Mouse (Mus musculus): ENCODE data around the gene Sh3d19. TPM values are rescaled to one million over a fixed set of nuclear protein-coding genes. Genes with fewer than 3 reads are reported as not detected.

Sh3d19 gene
- polyA plus RNA-seq, 1 experiment from 2014 or later, result 16.0 TPM

GRCm38 (mm10) chr3:85984537-85984936 is 13.6 kb downstream of the Sh3d19 start:
- Histone ChIP-seq H3K4me2 (no peak overlapping the region), H3K4me1 (no peaks in the 10 kb centered on the region), H3K27ac (replicated peaks) (no peak overlapping the region), H3K36me3 (no peaks in the 10 kb centered on the region), H3K4me3 (replicated peaks) (no peak overlapping the region), H3K9me3 (replicated peaks) (no peaks in the 10 kb centered on the region), H3K27me3 (replicated peaks) (no peaks in the 10 kb centered on the region), H3K9ac (replicated peaks) (no peak overlapping the region)
- no peak for ATAC-seq (ENCODE audit: low FRiP score)
- 89% methylated on average over 6 of the region's 6 CpGs for WGBS

GRCm38 (mm10) chr3:85987225-85987624 is 16.3 kb downstream of the Sh3d19 start:
- H3K27ac ChIP-seq (replicated peaks), result no peak overlapping the region
- no peak overlapping the region for H3K4me3 ChIP-seq (replicated peaks)
- no peaks in the 10 kb centered on the region; the same call in 1 of the 2 replicates for H3K4me1 ChIP-seq
- no peaks in the 10 kb centered on the region for H3K9me3 ChIP-seq (replicated peaks)
- no peaks in the 10 kb centered on the region for H3K27me3 ChIP-seq (replicated peaks)
- ATAC-seq (ENCODE audit: low FRiP score), result no peak
- H3K9ac ChIP-seq (replicated peaks), result no peak overlapping the region
- 83% methylated on average over 2 of the region's 2 CpGs for WGBS
- H3K36me3 ChIP-seq, result no peaks in the 10 kb centered on the region
- H3K4me2 ChIP-seq, result no peak overlapping the region

GRCm38 (mm10) chr3:85991140-85991801 is 20.4 kb downstream of the Sh3d19 start:
- H3K4me1 ChIP-seq, result no peaks in the 10 kb centered on the region; the same call in 1 of the 2 replicates
- ATAC-seq (ENCODE audit: low FRiP score), result no peak
- no peak overlapping the region for H3K4me3 ChIP-seq (replicated peaks)
- no peaks in the 10 kb centered on the region for H3K9me3 ChIP-seq (replicated peaks)
- no peak overlapping the region for H3K4me2 ChIP-seq
- H3K27ac ChIP-seq (replicated peaks), result no peak overlapping the region
- H3K9ac ChIP-seq (replicated peaks), result no peak overlapping the region
- H3K27me3 ChIP-seq (replicated peaks), result no peaks in the 10 kb centered on the region
- 69% methylated on average over 6 of the region's 6 CpGs for WGBS
- no peaks in the 10 kb centered on the region for H3K36me3 ChIP-seq

DNA sequence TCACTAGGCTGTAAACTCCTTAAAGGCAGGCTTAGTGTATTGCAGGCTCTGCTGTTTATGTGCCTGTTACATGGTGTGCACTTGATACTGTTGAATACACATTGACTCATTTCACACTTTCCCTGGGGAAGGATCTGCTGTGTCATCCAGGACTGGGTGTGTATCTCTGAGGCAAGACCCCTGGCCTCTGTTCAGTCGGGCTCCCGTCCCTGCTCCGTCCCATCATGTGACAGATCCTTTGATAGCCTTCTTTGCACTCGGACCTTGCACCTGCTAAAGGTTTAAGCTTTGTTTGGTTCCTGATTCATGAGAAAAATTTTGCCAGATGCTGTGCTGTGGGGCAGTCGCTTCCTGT is 20.9 kb downstream of the Sh3d19 start:
- Histone ChIP-seq H3K9ac (replicated peaks) (no peak overlapping the region), H3K9me3 (replicated peaks) (no peaks in the 10 kb centered on the region), H3K4me1 (no peaks in the 10 kb centered on the region; the same call in 1 of the 2 replicates), H3K4me3 (replicated peaks) (no peak overlapping the region), H3K27me3 (replicated peaks) (no peaks in the 10 kb centered on the region), H3K36me3 (no peaks in the 10 kb centered on the region), H3K27ac (replicated peaks) (no peak overlapping the region), H3K4me2 (no peak overlapping the region)
- no peak for ATAC-seq (ENCODE audit: low FRiP score)
- 71% methylated on average over 5 of the region's 5 CpGs for WGBS

DNA sequence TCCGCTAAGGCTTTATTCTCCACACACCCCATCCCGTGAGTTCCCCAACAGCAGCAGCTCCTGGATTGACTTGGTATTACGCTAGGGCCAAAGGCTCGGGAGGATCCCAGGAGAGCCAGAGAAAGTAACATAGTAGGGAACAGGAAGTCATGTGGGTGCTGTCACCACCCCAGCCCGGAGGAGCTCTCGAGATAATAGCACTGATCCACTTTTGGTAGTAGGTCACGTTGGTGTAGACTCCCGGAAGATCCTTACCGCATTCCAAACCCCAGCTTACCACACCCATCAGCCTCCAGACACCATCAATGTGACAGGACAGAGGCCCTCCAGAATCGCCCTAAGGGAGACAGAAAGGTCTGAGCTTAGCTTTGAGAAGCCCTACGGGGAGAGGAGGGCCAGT is 22.8 kb downstream of the Sh3d19 start:
- WGBS, result 59% methylated on average over 11 of the region's 11 CpGs
- H3K36me3 ChIP-seq, result no peaks in the 10 kb centered on the region
- H3K9ac ChIP-seq (replicated peaks), result no peak overlapping the region
- H3K27me3 ChIP-seq (replicated peaks), result no peaks in the 10 kb centered on the region
- H3K4me3 ChIP-seq (replicated peaks), result no peak overlapping the region
- no peak overlapping the region for H3K4me2 ChIP-seq
- no peak for ATAC-seq (ENCODE audit: low FRiP score)
- no peaks in the 10 kb centered on the region; the same call in 1 of the 2 replicates for H3K4me1 ChIP-seq
- no peak overlapping the region for H3K27ac ChIP-seq (replicated peaks)
- H3K9me3 ChIP-seq (replicated peaks), result no peaks in the 10 kb centered on the region

DNA sequence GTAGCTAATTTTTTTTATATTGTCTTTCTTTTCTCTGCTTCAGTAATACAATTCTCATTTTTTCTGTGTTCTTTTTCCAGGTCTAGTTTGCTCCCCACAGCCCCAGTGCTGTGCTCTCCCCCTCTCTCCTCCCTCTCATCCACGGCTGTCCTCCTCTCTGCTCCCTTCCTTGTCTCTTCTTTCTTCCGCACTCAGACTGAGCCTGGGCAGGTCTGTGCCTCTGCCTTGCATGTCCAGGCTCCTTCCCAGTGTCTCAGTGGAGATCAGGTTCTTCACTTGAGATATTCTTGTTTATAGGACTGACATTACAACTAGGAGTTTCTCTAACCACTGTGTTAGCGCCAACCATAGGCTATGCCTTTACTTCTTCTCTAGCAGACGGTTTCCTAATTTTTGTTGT is 23.7 kb downstream of the Sh3d19 start:
- no peak overlapping the region for H3K4me3 ChIP-seq (replicated peaks)
- no peak overlapping the region for H3K4me2 ChIP-seq
- no peaks in the 10 kb centered on the region; the same call in 1 of the 2 replicates for H3K4me1 ChIP-seq
- H3K9ac ChIP-seq (replicated peaks), result no peak overlapping the region
- H3K27me3 ChIP-seq (replicated peaks), result no peaks in the 10 kb centered on the region
- no peaks in the 10 kb centered on the region for H3K36me3 ChIP-seq
- ATAC-seq (ENCODE audit: low FRiP score), result no peak
- H3K27ac ChIP-seq (replicated peaks), result no peak overlapping the region
- H3K9me3 ChIP-seq (replicated peaks), result no peaks in the 10 kb centered on the region
- 70% methylated on average over 4 of the region's 4 CpGs for WGBS

DNA sequence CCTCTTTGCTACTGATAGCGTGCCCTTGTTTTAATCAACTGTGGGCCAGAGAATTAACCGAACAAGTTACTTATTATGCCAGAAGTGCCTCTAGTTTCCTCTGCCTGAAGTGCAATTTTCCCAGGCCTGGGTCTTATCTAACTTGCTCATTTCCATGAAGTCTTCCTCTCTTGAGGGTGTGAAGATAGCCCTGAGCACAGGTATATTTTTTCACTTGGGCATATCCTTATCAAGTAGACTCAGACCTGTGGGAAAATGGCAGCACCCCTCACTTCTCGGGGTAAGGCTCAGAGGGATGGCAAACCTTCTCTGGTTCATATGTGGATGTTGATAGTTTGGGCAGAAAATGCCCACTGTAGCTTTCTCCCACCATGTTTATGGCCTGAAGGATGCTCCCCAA is 30.4 kb downstream of the Sh3d19 start:
- Histone ChIP-seq H3K36me3 (no peaks in the 10 kb centered on the region), H3K27ac (replicated peaks) (no peak overlapping the region), H3K27me3 (replicated peaks) (no peaks in the 10 kb centered on the region), H3K4me2 (no peak overlapping the region), H3K4me1 (no peaks in the 10 kb centered on the region), H3K9me3 (replicated peaks) (no peaks in the 10 kb centered on the region), H3K9ac (replicated peaks) (no peak overlapping the region), H3K4me3 (replicated peaks) (no peak overlapping the region)
- 97% methylated on average over 3 of the region's 3 CpGs for WGBS
- no peak for ATAC-seq (ENCODE audit: low FRiP score)

- H3K4me2 ChIP-seq, result no peak within 1 kb of the TSS
- ATAC-seq (ENCODE audit: low FRiP score), result no peak
- no peak within 1 kb of the TSS for H3K27ac ChIP-seq (replicated peaks)
- no peaks in the 10 kb centered on the region for H3K9me3 ChIP-seq (replicated peaks)
- H3K27me3 ChIP-seq (replicated peaks), result no peaks in the 10 kb centered on the region
- no peaks in the 10 kb centered on the region for H3K4me1 ChIP-seq
- no peak within 1 kb of the TSS for H3K4me3 ChIP-seq (replicated peaks)
- no peaks in the 10 kb centered on the region for H3K36me3 ChIP-seq
- WGBS, result 84% methylated on average over 17 of the region's 17 CpGs
- no peak within 1 kb of the TSS for H3K9ac ChIP-seq (replicated peaks)
Observed at GRCm38 (mm10) chr3:86002423-86002822, 31.5 kb downstream of the Sh3d19 start, which contains the start of gene Prss48. Gene Prss48, minus strand, starts transcription at chr3:86002491.

DNA sequence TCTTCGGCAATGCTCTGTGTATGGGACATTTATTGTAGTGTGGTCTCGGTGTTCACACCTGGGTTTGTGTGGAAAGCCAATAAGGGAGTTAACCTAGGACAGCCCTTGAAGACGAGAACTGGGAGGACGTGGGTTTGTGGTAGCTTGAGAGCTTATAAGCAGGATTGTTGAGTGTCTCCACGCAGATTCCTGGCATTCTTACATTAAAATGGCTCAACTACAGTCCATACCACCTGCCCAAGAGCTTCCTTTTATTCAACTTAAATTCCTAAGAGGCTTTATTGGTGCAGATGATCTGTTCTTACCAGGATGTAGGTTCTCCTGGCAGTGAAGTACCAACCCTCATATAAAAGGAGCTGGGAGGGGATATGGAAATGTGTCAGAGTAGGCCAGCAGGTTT is 32.0 kb downstream of the Sh3d19 start:
- Histone ChIP-seq H3K36me3 (no peaks in the 10 kb centered on the region), H3K4me1 (no peaks in the 10 kb centered on the region), H3K27ac (replicated peaks) (no peak overlapping the region), H3K4me2 (no peak overlapping the region), H3K4me3 (replicated peaks) (no peak overlapping the region), H3K9ac (replicated peaks) (no peak overlapping the region), H3K9me3 (replicated peaks) (no peaks in the 10 kb centered on the region), H3K27me3 (replicated peaks) (no peaks in the 10 kb centered on the region)
- WGBS, result 93% methylated on average over 5 of the region's 5 CpGs
- no peak for ATAC-seq (ENCODE audit: low FRiP score)

DNA sequence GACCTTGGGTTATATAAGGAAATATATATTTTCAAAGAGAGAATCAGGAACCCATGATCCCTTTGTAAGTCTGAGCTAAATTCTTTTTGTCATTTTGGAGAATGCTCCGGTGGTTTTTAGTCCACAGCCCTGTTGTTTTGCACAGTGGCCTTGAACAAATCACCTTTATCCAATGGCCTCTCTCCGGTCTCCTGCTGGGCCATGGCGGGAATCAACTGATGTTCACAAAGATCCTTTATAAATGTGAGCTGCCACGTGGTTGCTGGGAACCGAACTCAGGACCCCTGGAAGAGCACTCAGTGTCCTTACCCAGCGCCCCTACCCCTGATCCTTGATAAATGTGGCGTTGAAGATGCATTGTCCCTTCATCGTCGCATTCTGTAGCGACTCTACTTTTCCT is 33.8 kb downstream of the Sh3d19 start:
- WGBS, result 89% methylated on average over 10 of the region's 10 CpGs
- no peak for ATAC-seq (ENCODE audit: low FRiP score)
- H3K9me3 ChIP-seq (replicated peaks), result no peaks in the 10 kb centered on the region

GRCm38 (mm10) chr3:86010618-86011017 is 39.7 kb downstream of the Sh3d19 start:
- Histone ChIP-seq H3K9me3 (replicated peaks) (no peaks in the 10 kb centered on the region), H3K36me3 (0 out of 2 replicates have a peak, but pooled peaks cover 4% of the 10 kb centered on the region), H3K4me2 (no peak overlapping the region), H3K4me3 (replicated peaks) (no peak overlapping the region), H3K4me1 (no peaks in the 10 kb centered on the region; the same call in 1 of the 2 replicates), H3K27ac (replicated peaks) (no peak overlapping the region), H3K9ac (replicated peaks) (no peak overlapping the region), H3K27me3 (replicated peaks) (no peaks in the 10 kb centered on the region)
- no peak for ATAC-seq (ENCODE audit: low FRiP score)
- WGBS, result 76% methylated on average over 3 of the region's 3 CpGs

More for the DNA sequence above, 33.8 kb downstream of the Sh3d19 start:
- 0 out of 2 replicates have a peak, but pooled peaks cover 4% of the 10 kb centered on the region for H3K36me3 ChIP-seq
- H3K27ac ChIP-seq (replicated peaks), result no peak overlapping the region
- H3K9ac ChIP-seq (replicated peaks), result no peak overlapping the region
- no peaks in the 10 kb centered on the region for H3K4me1 ChIP-seq
- no peak overlapping the region for H3K4me2 ChIP-seq
- H3K27me3 ChIP-seq (replicated peaks), result no peaks in the 10 kb centered on the region
- H3K4me3 ChIP-seq (replicated peaks), result no peak overlapping the region

GRCm38 (mm10) chr3:86011373-86011772 is 40.5 kb downstream of the Sh3d19 start:
- Histone ChIP-seq H3K36me3 (0 out of 2 replicates have a peak, but pooled peaks cover 4% of the 10 kb centered on the region), H3K9me3 (replicated peaks) (no peaks in the 10 kb centered on the region), H3K27me3 (replicated peaks) (no peaks in the 10 kb centered on the region), H3K9ac (replicated peaks) (no peak overlapping the region), H3K4me3 (replicated peaks) (no peak overlapping the region), H3K27ac (replicated peaks) (no peak overlapping the region), H3K4me2 (no peak overlapping the region), H3K4me1 (no peaks in the 10 kb centered on the region; the same call in 1 of the 2 replicates)
- ATAC-seq (ENCODE audit: low FRiP score), result no peak
- 88% methylated on average over 6 of the region's 6 CpGs for WGBS
